Mouse (Mus musculus) bone marrow macrophage, adult 2 months (primary cell): ENCODE results near the gene Rpf2.

Experiments used
- CTCF ChIP-seq: IDR thresholded peaks from 2 replicates; pipeline ENCODE4 v1.5.1; 2012; ENCODE audit warnings: low read depth, mild to moderate bottlenecking, low read length, moderate library complexity
- POLR2A ChIP-seq: IDR thresholded peaks from 2 replicates; pipeline ENCODE4 v1.6.1; 2012; ENCODE audit warnings: mild to moderate bottlenecking, low read depth, low read length, borderline replicate concordance

- TF ChIP-seq POLR2A (no peak), CTCF (no peak)
Observed at GRCm38 (mm10) chr10:40283636-40284035, 36.8 kb upstream of the Rpf2 start.
